Mouse (Mus musculus): ENCODE measurements around the gene Cfap45.

GRCm38 (mm10) chr1:172513525-172514212 lies 6.9 kb upstream of the Cfap45 start:
- TF ChIP-seq POLR2A (IDR thresholded peaks at IDR 0.05; ENCODE audit: low read depth, low read length) (no peak), CTCF (IDR thresholded peaks at IDR 0.05; ENCODE audit: extremely low read depth, insufficient read depth, insufficient read length, insufficient replicate concordance) (no peak)
